Mouse (Mus musculus) heart, adult 8-10 months (tissue): ENCODE measurements around the gene Tubgcp2. TPM values are rescaled to one million over a fixed set of nuclear protein-coding genes. Genes with fewer than 3 reads are reported as not detected.

Experiments
- DNase-seq: peaks from one replicate; pipeline ENCODE4 v3.0.0; 2022; ENCODE audit warnings: low spot score
- microRNA-seq: library from miRNA; unstranded; fragments of <30 nt; microRNA quantifications from one replicate; pipeline ENCODE4 v1.2.0, GENCODE M21; 2022
- total RNA-seq, 4 experiments: library from RNA; stranded (reverse); gene quantifications; 2 replicates each; pipeline ENCODE4 v1.2.4; 2022

Tubgcp2 gene
- total RNA-seq, 4 experiments from 2014 or later, result 32.6 to 37.0 (median 34.9) TPM

- DNase-seq, result peak; percentile 48
Measured at GRCm38 (mm10) chr7:139949893-139950282, 86.6 kb downstream of the Tubgcp2 start.

- no peak for DNase-seq
Measured at GRCm38 (mm10) chr7:139946032-139946431, 90.4 kb downstream of the Tubgcp2 start.

Small RNA genes lying within 50 kb of the gene (microRNA-seq; reads per million reads assigned to microRNA genes)
- gene Mir202, result not detected
- not detected for gene Mir7062
- gene mmu-mir-7686, result not detected

Other genes with a start within 250 kb of the Tubgcp2 start
- gene Adgra1, start 202.5 kb downstream of the Tubgcp2 start, total RNA-seq, result under 1 TPM in 2 of 4 experiments, not detected in 2; 0.06 to 0.09 TPM
- gene Kndc1, start 142.0 kb downstream of the Tubgcp2 start, total RNA-seq, result under 1 TPM in 1 of 4 experiments, not detected in 3; 0.06 TPM
- gene Utf1, start 92.9 kb downstream of the Tubgcp2 start, total RNA-seq, result not detected
- not detected for gene 6430531B16Rik, start 57.9 kb downstream of the Tubgcp2 start, total RNA-seq
- 1 to 10 TPM in 2 of 4 experiments, under 1 TPM in 2; 0.25 to 1.8 (median 0.95) TPM for gene Adam8, start 44.1 kb downstream of the Tubgcp2 start, total RNA-seq
- 10 to 100 TPM in 2 of 4 experiments, 1 to 10 TPM in 2; 7.7 to 11.8 (median 10.7) TPM for gene Zfp511, start 278 bp downstream of the Tubgcp2 start, total RNA-seq
- not detected for gene Msx3, start 12.4 kb upstream of the Tubgcp2 start, total RNA-seq
- gene Caly, start 45.9 kb upstream of the Tubgcp2 start, total RNA-seq, result under 1 TPM in 3 of 4 experiments, not detected in 1; 0.25 to 0.50 (median 0.30) TPM
- gene Prap1, start 56.7 kb upstream of the Tubgcp2 start, total RNA-seq, result not detected
- gene Fuom, start 65.8 kb upstream of the Tubgcp2 start, total RNA-seq, result 10 to 100 TPM; 65.8 to 83.2 (median 76.9) TPM
- gene Paox, start 79.1 kb upstream of the Tubgcp2 start, total RNA-seq, result 1 to 10 TPM; 2.2 to 4.0 (median 2.6) TPM
- 100 to 1,000 TPM; 476 to 541 (median 510) TPM for gene Echs1, start 79.8 kb upstream of the Tubgcp2 start, total RNA-seq
- 10 to 100 TPM; 24.2 to 32.4 (median 29.3) TPM for gene Mtg1, start 100.9 kb upstream of the Tubgcp2 start, total RNA-seq
- gene Sprn, start 118.2 kb upstream of the Tubgcp2 start, total RNA-seq, result 1 to 10 TPM in 1 of 4 experiments, under 1 TPM in 3; 0.23 to 1.2 (median 0.64) TPM
- gene Olfr522, start 128.1 kb upstream of the Tubgcp2 start, total RNA-seq, result not detected
- not detected for gene Olfr523, start 136.5 kb upstream of the Tubgcp2 start, total RNA-seq
- gene Olfr524, start 169.3 kb upstream of the Tubgcp2 start, total RNA-seq, result not detected
- not detected for gene Cd163l1, start 181.6 kb upstream of the Tubgcp2 start, total RNA-seq
- gene 5830411N06Rik, start 210.6 kb upstream of the Tubgcp2 start, total RNA-seq, result not detected